Mouse (Mus musculus) liver, embryonic 15.5 days (tissue): ENCODE data around the gene Fnbp1. TPM values are rescaled to one million over a fixed set of nuclear protein-coding genes. Genes with fewer than 3 reads are reported as not detected.
A peak's percentile ranks its signal among the peaks of the same experiment; 100 is the strongest.

Source experiments
- ATAC-seq: fragments of 200-750 bp; cut with Nextera tagmentation; 2 replicates; pipeline ENCODE4 v1.8.0; 2017; ENCODE audit warnings: moderate number of reproducible peaks, mild to moderate bottlenecking, moderate library complexity; ENCODE audit not compliant: insufficient read depth
- H3K27ac ChIP-seq: fragments of 300-500 bp; sonication (generic); replicated peaks from 2 replicates; pipeline ENCODE4 v1.5.1; 2015; ENCODE audit warnings: mild to moderate bottlenecking, inconsistent platforms
- H3K27me3 ChIP-seq: fragments of 300-500 bp; sonication (generic); 2 replicates; pipeline ENCODE4 v1.6.1; 2015; ENCODE audit warnings: mild to moderate bottlenecking, inconsistent platforms
- H3K36me3 ChIP-seq: fragments of 300-500 bp; sonication (generic); replicated peaks from 2 replicates; pipeline ENCODE4 v1.6.1; 2015; ENCODE audit warnings: moderate library complexity, mild to moderate bottlenecking, inconsistent platforms
- H3K4me1 ChIP-seq: fragments of 300-500 bp; sonication (generic); replicated peaks from 2 replicates; pipeline ENCODE4 v1.6.1; 2015; ENCODE audit warnings: inconsistent platforms
- H3K4me2 ChIP-seq: fragments of 300-500 bp; sonication (generic); 2 replicates; pipeline ENCODE4 v1.6.1; 2015; ENCODE audit warnings: moderate library complexity, mild to moderate bottlenecking, inconsistent platforms
- H3K4me3 ChIP-seq: fragments of 300-500 bp; sonication (generic); replicated peaks from 2 replicates; pipeline ENCODE4 v1.5.1; 2015; ENCODE audit warnings: mild to moderate bottlenecking, inconsistent platforms
- H3K9ac ChIP-seq: fragments of 300-500 bp; sonication (generic); 2 replicates; pipeline ENCODE4 v1.6.1; 2015; ENCODE audit warnings: moderate library complexity, mild to moderate bottlenecking, inconsistent platforms
- H3K9me3 ChIP-seq: fragments of 300-500 bp; sonication (generic); replicated peaks from 2 replicates; pipeline ENCODE4 v1.6.1; 2016; ENCODE audit warnings: inconsistent platforms
- WGBS: fragments of 180-500 bp; shearing (Covaris S2); methylation state at CpG from one replicate; pipeline ENCODE4 v1.1.7; 2015; ENCODE audit warnings: mixed read lengths; ENCODE audit not compliant: insufficient replicate concordance; 5-methylcytosine and 5-hydroxymethylcytosine counted together
- polyA plus RNA-seq: library from polyadenylated mRNA; unstranded; fragments of >200 nt; fragmentation: Nextera tagmentation; extraction: Ambion mirVana; gene quantifications from 2 replicates; pipeline ENCODE4 v1.2.1, GENCODE M21; 2015

Gene Fnbp1
- polyA plus RNA-seq, 1 experiment from 2014 or later: 5.1 TPM

- Histone ChIP-seq H3K36me3 (no peaks in the 10 kb centered on the region; the same call in 1 of the 2 replicates), H3K4me3 (no peak overlapping the region), H3K27me3 (no peaks in the 10 kb centered on the region), H3K27ac (no peak overlapping the region; the same call in 1 of the 2 replicates), H3K4me1 (0 out of 2 replicates have a peak, but pooled peaks cover 9% of the 10 kb centered on the region), H3K9me3 (no peaks in the 10 kb centered on the region), H3K9ac (no peak overlapping the region), H3K4me2 (no peak overlapping the region)
- WGBS: 58% methylated on average over 7 of the region's 7 CpGs
- no peak for ATAC-seq
Observed at GRCm38 (mm10) chr2:31067696-31068245, 74.0 kb downstream of the Fnbp1 start.

GRCm38 (mm10) chr2:31067059-31067595 is 74.7 kb downstream of the Fnbp1 start:
- no peak overlapping the region for H3K9ac ChIP-seq
- no peak overlapping the region for H3K4me2 ChIP-seq
- no peak for ATAC-seq
- no peaks in the 10 kb centered on the region for H3K27me3 ChIP-seq
- no peak overlapping the region for H3K4me3 ChIP-seq
- H3K9me3 ChIP-seq: no peaks in the 10 kb centered on the region
- 82% methylated on average over 13 of the region's 13 CpGs for WGBS
- H3K4me1 ChIP-seq: 0 out of 2 replicates have a peak, but pooled peaks cover 14% of the 10 kb centered on the region
- H3K27ac ChIP-seq: no peak overlapping the region
- no peaks in the 10 kb centered on the region for H3K36me3 ChIP-seq

- Histone ChIP-seq H3K27me3 (no peaks in the 10 kb centered on the region), H3K9ac (no peak overlapping the region), H3K36me3 (no peaks in the 10 kb centered on the region), H3K4me3 (no peak overlapping the region), H3K4me2 (no peak overlapping the region), H3K9me3 (no peaks in the 10 kb centered on the region), H3K27ac (no peak overlapping the region), H3K4me1 (peaks cover 23% of the 10 kb centered on the region)
- WGBS: 73% methylated on average over 11 of the region's 11 CpGs
- no peak for ATAC-seq
Observed at GRCm38 (mm10) chr2:31066019-31066789, 75.6 kb downstream of the Fnbp1 start.

- Histone ChIP-seq H3K4me3 (no peak overlapping the region), H3K27me3 (no peaks in the 10 kb centered on the region), H3K9ac (no peak overlapping the region), H3K9me3 (no peaks in the 10 kb centered on the region), H3K27ac (peak overlapping the region; percentile 59; the same call in 1 of the 2 replicates), H3K36me3 (peaks cover 5% of the 10 kb centered on the region; the same call in 1 of the 2 replicates), H3K4me2 (peak overlapping the region; percentile 60), H3K4me1 (peaks cover 26% of the 10 kb centered on the region)
- ATAC-seq: no peak
- 25% methylated on average over 10 of the region's 10 CpGs for WGBS
Observed at GRCm38 (mm10) chr2:31061868-31062628, 79.8 kb downstream of the Fnbp1 start.

GRCm38 (mm10) chr2:31060787-31061730 is 80.7 kb downstream of the Fnbp1 start:
- H3K9ac ChIP-seq: no peak overlapping the region; the same call in 1 of the 2 replicates
- ATAC-seq: peak; percentile 57; the same call in 1 of the 2 replicates
- peak overlapping the region; percentile 59 for H3K27ac ChIP-seq
- H3K36me3 ChIP-seq: peaks cover 14% of the 10 kb centered on the region
- H3K4me2 ChIP-seq: peak overlapping the region; percentile 60
- peak overlapping the region; percentile 21 for H3K4me3 ChIP-seq
- no peaks in the 10 kb centered on the region for H3K9me3 ChIP-seq
- WGBS: 18% methylated on average over 28 of the region's 28 CpGs
- H3K4me1 ChIP-seq: peaks cover 26% of the 10 kb centered on the region
- no peaks in the 10 kb centered on the region for H3K27me3 ChIP-seq

GRCm38 (mm10) chr2:31060271-31060670 is 81.5 kb downstream of the Fnbp1 start:
- no peak for ATAC-seq

GRCm38 (mm10) chr2:31058443-31058842 is 83.4 kb downstream of the Fnbp1 start:
- Histone ChIP-seq H3K36me3 (peaks cover 32% of the 10 kb centered on the region), H3K27ac (no peak overlapping the region), H3K4me3 (no peak overlapping the region), H3K4me1 (peaks cover 26% of the 10 kb centered on the region), H3K4me2 (no peak overlapping the region), H3K9me3 (no peaks in the 10 kb centered on the region), H3K27me3 (no peaks in the 10 kb centered on the region), H3K9ac (no peak overlapping the region)
- WGBS: 69% methylated on average over 4 of the region's 4 CpGs
- no peak for ATAC-seq

More at GRCm38 (mm10) chr2:31060271-31060670, 81.5 kb downstream of the Fnbp1 start:
- peaks cover 26% of the 10 kb centered on the region for H3K4me1 ChIP-seq
- no peak overlapping the region for H3K9ac ChIP-seq
- no peak overlapping the region for H3K27ac ChIP-seq
- no peak overlapping the region for H3K4me3 ChIP-seq
- H3K4me2 ChIP-seq: peak overlapping the region; percentile 60; the same call in 1 of the 2 replicates
- H3K27me3 ChIP-seq: no peaks in the 10 kb centered on the region
- peaks cover 22% of the 10 kb centered on the region for H3K36me3 ChIP-seq
- 52% methylated on average over 1 of the region's 1 CpGs for WGBS
- H3K9me3 ChIP-seq: no peaks in the 10 kb centered on the region

GRCm38 (mm10) chr2:31057549-31058177 is 84.1 kb downstream of the Fnbp1 start:
- Histone ChIP-seq H3K27ac (no peak overlapping the region), H3K9me3 (no peaks in the 10 kb centered on the region), H3K4me1 (peaks cover 23% of the 10 kb centered on the region), H3K27me3 (no peaks in the 10 kb centered on the region), H3K9ac (no peak overlapping the region), H3K36me3 (peaks cover 35% of the 10 kb centered on the region), H3K4me3 (no peak overlapping the region), H3K4me2 (no peak overlapping the region)
- 77% methylated on average over 6 of the region's 6 CpGs for WGBS
- ATAC-seq: no peak

GRCm38 (mm10) chr2:31056070-31056469 is 85.7 kb downstream of the Fnbp1 start:
- Histone ChIP-seq H3K9me3 (no peaks in the 10 kb centered on the region), H3K4me2 (no peak overlapping the region)
- 87% methylated on average over 3 of the region's 3 CpGs for WGBS

More at GRCm38 (mm10) chr2:31056070-31056469, 85.7 kb downstream of the Fnbp1 start:
- Histone ChIP-seq H3K9ac (no peak overlapping the region), H3K4me1 (peaks cover 8% of the 10 kb centered on the region), H3K4me3 (no peak overlapping the region), H3K36me3 (peaks cover 43% of the 10 kb centered on the region), H3K27me3 (no peaks in the 10 kb centered on the region), H3K27ac (no peak overlapping the region)
- no peak for ATAC-seq
